Mouse (Mus musculus) bone marrow, adult 2 months (tissue): Measurements from ENCODE around the gene Col9a3. TPM values are rescaled to one million over a fixed set of nuclear protein-coding genes. Genes with fewer than 3 reads are reported as not detected.

ENCODE experiments used
- H3K27ac ChIP-seq: fragments of 200-500 bp; 2 replicates; pipeline ENCODE4 v1.5.1; 2012; ENCODE audit warnings: low read depth, mild to moderate bottlenecking, control low read depth, inconsistent platforms, low read length; ENCODE audit not compliant: control insufficient read depth, poor library complexity, insufficient read depth
- H3K4me1 ChIP-seq: fragments of 200-500 bp; 2 replicates; pipeline ENCODE4 v1.6.1; 2011; ENCODE audit warnings: low read length; ENCODE audit not compliant: control insufficient read depth, insufficient read depth
- H3K4me3 ChIP-seq: fragments of 200-500 bp; replicated peaks from 2 replicates; pipeline ENCODE3; 2011; ENCODE audit warnings: mild to moderate bottlenecking, low read depth, low read length, control low read depth; ENCODE audit not compliant: control insufficient read depth
- CTCF ChIP-seq: fragments of 200-500 bp; IDR thresholded peaks from 2 replicates; pipeline ENCODE4 v1.5.1; 2011; ENCODE audit warnings: low read length, control low read depth; ENCODE audit not compliant: control insufficient read depth, insufficient read depth
- POLR2A ChIP-seq: fragments of 200-500 bp; IDR thresholded peaks from 2 replicates; pipeline ENCODE4 v1.6.1; 2011; ENCODE audit warnings: low read depth, mild to moderate bottlenecking, control low read depth, low read length, borderline replicate concordance; ENCODE audit not compliant: control insufficient read depth
- WGBS: fragments of 180-500 bp; shearing (Covaris S2); methylation state at CpG from one replicate; pipeline ENCODE4 v1.1.7; 2018; 5-methylcytosine and 5-hydroxymethylcytosine counted together
- polyA plus RNA-seq: library from polyadenylated mRNA; stranded (reverse); fragments of >200 nt; gene quantifications from 2 replicates; pipeline ENCODE4 v1.2.4, GENCODE M21; 2011; ENCODE audit warnings: low replicate concordance; ENCODE audit not compliant: missing spikeins, insufficient read depth, insufficient read length

The Col9a3 gene
- polyA plus RNA-seq, 1 experiment, result 1.4 TPM

GRCm38 (mm10) chr2:180566240-180566913 is 31.2 kb upstream of the Col9a3 start:
- Histone ChIP-seq H3K4me3 (no peak overlapping the region), H3K27ac (no peak overlapping the region), H3K4me1 (no peaks in the 10 kb centered on the region)
- no peak for TF ChIP-seq POLR2A
- TF ChIP-seq CTCF, result peak; percentile 77
- WGBS, result 34% methylated on average over 13 of the region's 13 CpGs

GRCm38 (mm10) chr2:180569028-180569643 is 28.5 kb upstream of the Col9a3 start:
- no peak overlapping the region for H3K4me3 ChIP-seq
- no peaks in the 10 kb centered on the region for H3K4me1 ChIP-seq
- WGBS, result 21% methylated on average over 3 of the region's 3 CpGs
- no peak for TF ChIP-seq POLR2A
- no peak for TF ChIP-seq CTCF
- H3K27ac ChIP-seq, result no peak overlapping the region

- WGBS, result 51% methylated on average over 4 of the region's 4 CpGs
- TF ChIP-seq POLR2A (no peak), CTCF (no peak)
- no peaks in the 10 kb centered on the region for H3K4me1 ChIP-seq
These were observed 21.1 kb upstream of the Col9a3 start for GRCm38 (mm10) chr2:180576482-180576881.

GRCm38 (mm10) chr2:180578686-180579085 is 18.9 kb upstream of the Col9a3 start:
- Histone ChIP-seq H3K4me3 (no peak overlapping the region), H3K27ac (no peak overlapping the region), H3K4me1 (peaks cover 5% of the 10 kb centered on the region)
- 6% methylated on average over 3 of the region's 3 CpGs for WGBS
- no peak for TF ChIP-seq POLR2A
- TF ChIP-seq CTCF, result peak; percentile 90

More at GRCm38 (mm10) chr2:180576482-180576881, 21.1 kb upstream of the Col9a3 start:
- no peak overlapping the region for H3K27ac ChIP-seq
- H3K4me3 ChIP-seq, result no peak overlapping the region

GRCm38 (mm10) chr2:180581002-180581401 is 16.6 kb upstream of the Col9a3 start, which contains the start of gene Mrgbp:
Mrgbp (plus strand) TSS chr2:180581304.
- TF ChIP-seq CTCF (no peak), POLR2A (no peak)
- H3K4me1 ChIP-seq, result peaks cover 5% of the 10 kb centered on the region
- no peak within 1 kb of the TSS for H3K4me3 ChIP-seq
- no peak within 1 kb of the TSS for H3K27ac ChIP-seq
- 73% methylated on average over 3 of the region's 3 CpGs for WGBS

GRCm38 (mm10) chr2:180582481-180583153 is 15.0 kb upstream of the Col9a3 start:
- WGBS, result under 1% methylated on average over 57 of the region's 57 CpGs
- Histone ChIP-seq H3K4me1 (peaks cover 5% of the 10 kb centered on the region), H3K27ac (peak overlapping the region; percentile 82), H3K4me3 (peak overlapping the region; percentile 95)
- peak; percentile 96 for TF ChIP-seq CTCF
- TF ChIP-seq POLR2A, result peak; percentile 80; the same call in 1 of the 2 replicates

GRCm38 (mm10) chr2:180583154-180583507 is 14.5 kb upstream of the Col9a3 start:
- 8% methylated on average over 7 of the region's 7 CpGs for WGBS
- Histone ChIP-seq H3K4me3 (peak overlapping the region; percentile 95), H3K27ac (no peak overlapping the region), H3K4me1 (peaks cover 5% of the 10 kb centered on the region)
- TF ChIP-seq CTCF (no peak), POLR2A (no peak)

GRCm38 (mm10) chr2:180588736-180589122 is 8.9 kb upstream of the Col9a3 start:
- 46% methylated on average over 6 of the region's 6 CpGs for WGBS
- peak overlapping the region; percentile 72; the same call in 1 of the 2 replicates for H3K27ac ChIP-seq

More at GRCm38 (mm10) chr2:180588736-180589122, 8.9 kb upstream of the Col9a3 start:
- no peak for TF ChIP-seq CTCF
- no peak for TF ChIP-seq POLR2A
- no peaks in the 10 kb centered on the region for H3K4me1 ChIP-seq
- peak overlapping the region; percentile 99 for H3K4me3 ChIP-seq
